Mouse (Mus musculus) olfactory bulb, adult 2 months (tissue): ENCODE data around the gene Isy1. TPM values are rescaled to one million over a fixed set of nuclear protein-coding genes. Genes with fewer than 3 reads are reported as not detected.

Experiments
- H3K27ac ChIP-seq: fragments of 200-500 bp; 2 replicates; pipeline ENCODE4 v1.5.1; 2012; ENCODE audit warnings: low read depth, low read length; ENCODE audit not compliant: insufficient read depth
- H3K4me1 ChIP-seq: fragments of 200-500 bp; 2 replicates; pipeline ENCODE4 v1.6.1; 2012; ENCODE audit warnings: low read length; ENCODE audit not compliant: control insufficient read depth, insufficient read depth
- H3K4me3 ChIP-seq: fragments of 200-500 bp; 2 replicates; pipeline ENCODE4 v1.5.1; 2012; ENCODE audit warnings: mild to moderate bottlenecking, low read depth, low read length, moderate library complexity; ENCODE audit not compliant: insufficient read depth
- CTCF ChIP-seq: fragments of 200-500 bp; IDR thresholded peaks from 2 replicates; pipeline ENCODE4 v1.5.1; 2012; ENCODE audit warnings: low read depth, mild to moderate bottlenecking, low read length, moderate library complexity; ENCODE audit not compliant: insufficient read depth
- POLR2A ChIP-seq: fragments of 200-500 bp; IDR thresholded peaks from 2 replicates; pipeline ENCODE4 v1.6.1; 2012; ENCODE audit warnings: mild to moderate bottlenecking, low read depth, low read length, moderate library complexity; ENCODE audit not compliant: insufficient read depth
- WGBS: fragments of 180-500 bp; shearing (Covaris S2); methylation state at CpG from one replicate; pipeline ENCODE4 v1.1.7; 2018; 5-methylcytosine and 5-hydroxymethylcytosine counted together
- polyA plus RNA-seq: library from polyadenylated mRNA; stranded (reverse); fragments of >200 nt; gene quantifications from 2 replicates; pipeline ENCODE4 v1.2.4, GENCODE M21; 2012; ENCODE audit warnings: low replicate concordance; ENCODE audit not compliant: missing spikeins, insufficient read depth, insufficient read length

The Isy1 gene
- polyA plus RNA-seq, 1 experiment = 368 TPM

- H3K27ac ChIP-seq = no peak overlapping the region; the same call in 1 of the 2 replicates
- 83% methylated on average over 2 of the region's 2 CpGs for WGBS
- peaks cover 19% of the 10 kb centered on the region for H3K4me1 ChIP-seq
- no peak overlapping the region for H3K4me3 ChIP-seq
- TF ChIP-seq CTCF (no peak), POLR2A (no peak)
Measured at GRCm38 (mm10) chr6:87809144-87809543, 29.5 kb downstream of the Isy1 start.

DNA sequence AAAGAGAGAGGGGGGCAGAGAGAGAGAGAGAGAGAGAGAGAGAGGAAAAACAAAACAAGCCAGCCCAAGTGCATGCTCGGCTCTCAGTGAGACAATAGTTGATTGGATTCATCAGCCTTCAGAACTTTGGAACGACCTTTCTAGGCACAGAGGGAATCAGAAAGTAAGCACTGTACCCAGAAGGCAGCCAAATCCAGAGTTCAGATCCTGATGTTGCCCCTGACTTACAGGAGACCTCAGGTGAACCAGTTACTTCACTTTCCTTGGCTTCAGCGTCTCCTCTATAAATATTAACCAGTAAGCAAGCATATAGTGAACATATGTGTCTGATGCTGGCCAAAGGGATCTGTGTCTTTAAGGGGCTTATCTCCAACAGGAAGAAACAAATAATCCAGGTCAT is 30.1 kb downstream of the Isy1 start:
- no peak overlapping the region for H3K4me3 ChIP-seq
- no peak overlapping the region for H3K27ac ChIP-seq
- peaks cover 19% of the 10 kb centered on the region for H3K4me1 ChIP-seq
- TF ChIP-seq CTCF (no peak), POLR2A (no peak)
- WGBS = 66% methylated on average over 3 of the region's 3 CpGs

GRCm38 (mm10) chr6:87807735-87808440 is 30.7 kb downstream of the Isy1 start:
- TF ChIP-seq CTCF = no peak
- WGBS = 84% methylated on average over 4 of the region's 4 CpGs
- Histone ChIP-seq H3K4me1 (peaks cover 19% of the 10 kb centered on the region), H3K4me3 (no peak overlapping the region), H3K27ac (no peak overlapping the region)

DNA sequence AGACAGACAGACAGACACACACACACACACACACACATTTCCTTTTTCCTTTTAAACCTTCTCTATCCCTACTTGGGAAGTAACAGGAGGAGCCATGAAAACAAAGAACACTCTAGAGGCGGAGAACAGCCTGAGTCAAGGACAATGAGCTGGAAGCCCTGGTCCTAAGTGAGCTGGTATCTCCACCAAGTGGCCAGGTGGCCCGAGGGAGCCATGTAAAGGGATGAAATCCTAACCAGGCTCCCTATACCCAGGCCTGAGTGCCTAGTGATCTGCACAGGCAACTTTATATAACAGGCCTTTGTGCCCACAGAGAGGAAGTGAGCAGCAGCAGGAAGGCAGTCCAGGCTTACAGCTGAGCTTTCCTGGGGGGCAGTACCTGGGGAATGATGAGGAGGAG is 31.7 kb downstream of the Isy1 start:
- H3K4me3 ChIP-seq = no peak overlapping the region
- no peak overlapping the region for H3K27ac ChIP-seq
- 54% methylated on average over 2 of the region's 2 CpGs for WGBS
- peaks cover 16% of the 10 kb centered on the region for H3K4me1 ChIP-seq
- TF ChIP-seq CTCF = no peak
- no peak for TF ChIP-seq POLR2A

- H3K4me3 ChIP-seq = no peak overlapping the region
- TF ChIP-seq POLR2A (no peak), CTCF (no peak)
- WGBS = 84% methylated on average over 2 of the region's 2 CpGs
- H3K4me1 ChIP-seq = peaks cover 16% of the 10 kb centered on the region
- H3K27ac ChIP-seq = no peak overlapping the region
Measured at GRCm38 (mm10) chr6:87806028-87806427, 32.6 kb downstream of the Isy1 start.

DNA sequence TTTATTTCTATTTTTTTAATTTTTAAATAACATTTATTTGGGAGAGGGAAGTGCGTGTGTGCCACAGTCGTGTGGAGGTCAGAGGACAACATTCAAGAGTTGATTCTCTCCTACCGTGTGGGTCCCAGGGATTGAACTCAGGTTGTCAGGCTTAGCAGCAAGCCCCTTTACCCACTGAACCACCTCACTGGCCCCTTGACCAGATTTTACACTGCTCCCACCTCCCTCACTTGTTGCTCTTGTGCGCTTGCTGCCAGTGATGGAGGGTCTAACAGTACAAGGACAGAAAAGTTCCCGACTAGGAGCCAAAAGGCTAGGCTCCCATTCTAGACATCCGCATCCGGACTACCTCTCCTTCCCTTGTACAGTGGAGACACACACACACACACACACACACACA is 33.1 kb downstream of the Isy1 start:
- 91% methylated on average over 7 of the region's 7 CpGs for WGBS
- Histone ChIP-seq H3K4me1 (peaks cover 11% of the 10 kb centered on the region), H3K27ac (no peak overlapping the region), H3K4me3 (no peak overlapping the region)
- TF ChIP-seq POLR2A (no peak), CTCF (no peak)

DNA sequence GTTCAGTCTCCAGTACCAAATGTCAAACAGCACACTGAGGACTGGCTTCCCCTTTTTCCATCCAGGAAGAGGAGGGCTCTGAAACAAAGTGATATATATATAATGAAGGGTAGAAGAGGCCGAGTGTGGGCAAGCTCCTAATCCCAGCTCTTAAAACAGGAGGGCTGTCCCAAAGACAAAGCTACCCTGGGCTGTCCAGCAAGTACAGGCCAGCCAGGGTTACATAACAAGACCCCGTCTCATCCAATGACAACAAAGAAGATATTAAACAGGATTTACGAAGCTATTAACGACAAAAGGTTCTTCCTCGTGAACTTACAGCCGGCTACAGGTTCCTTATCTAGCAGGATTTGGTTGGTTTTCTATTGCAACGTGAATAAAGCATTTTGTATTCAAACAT is 33.7 kb downstream of the Isy1 start:
- Histone ChIP-seq H3K4me3 (no peak overlapping the region), H3K4me1 (peaks cover 7% of the 10 kb centered on the region), H3K27ac (no peak overlapping the region)
- 81% methylated on average over 7 of the region's 7 CpGs for WGBS
- TF ChIP-seq POLR2A (no peak), CTCF (no peak)

DNA sequence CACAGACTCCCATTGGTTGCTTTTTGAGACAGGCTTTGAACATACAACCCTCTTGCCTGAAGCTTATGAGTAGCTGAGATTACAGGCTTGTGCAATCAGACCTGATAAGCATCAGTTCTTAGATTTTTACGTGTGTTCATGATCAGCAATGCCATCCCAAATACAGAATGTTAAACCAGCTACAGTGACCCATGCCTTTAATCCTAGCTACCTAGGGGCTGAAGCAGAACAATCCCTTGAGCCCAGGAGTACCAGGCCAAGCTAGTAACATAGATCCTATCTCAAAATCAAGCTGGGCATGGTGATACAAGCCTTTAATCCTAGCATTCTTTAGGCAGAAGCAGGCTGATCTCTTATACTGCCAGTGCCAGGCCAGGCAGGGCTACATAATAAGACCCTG is 34.6 kb downstream of the Isy1 start:
- no peak overlapping the region for H3K4me3 ChIP-seq
- no peaks in the 10 kb centered on the region; the same call in 1 of the 2 replicates for H3K4me1 ChIP-seq
- TF ChIP-seq POLR2A (no peak), CTCF (no peak)
- WGBS = 95% methylated on average over 1 of the region's 1 CpGs
- no peak overlapping the region for H3K27ac ChIP-seq

- H3K27ac ChIP-seq = no peak overlapping the region
- peaks cover 4% of the 10 kb centered on the region; the same call in 1 of the 2 replicates for H3K4me1 ChIP-seq
- 83% methylated on average over 7 of the region's 7 CpGs for WGBS
- TF ChIP-seq CTCF = no peak
- H3K4me3 ChIP-seq = no peak overlapping the region
Measured at GRCm38 (mm10) chr6:87802462-87802861, 36.1 kb downstream of the Isy1 start.

DNA sequence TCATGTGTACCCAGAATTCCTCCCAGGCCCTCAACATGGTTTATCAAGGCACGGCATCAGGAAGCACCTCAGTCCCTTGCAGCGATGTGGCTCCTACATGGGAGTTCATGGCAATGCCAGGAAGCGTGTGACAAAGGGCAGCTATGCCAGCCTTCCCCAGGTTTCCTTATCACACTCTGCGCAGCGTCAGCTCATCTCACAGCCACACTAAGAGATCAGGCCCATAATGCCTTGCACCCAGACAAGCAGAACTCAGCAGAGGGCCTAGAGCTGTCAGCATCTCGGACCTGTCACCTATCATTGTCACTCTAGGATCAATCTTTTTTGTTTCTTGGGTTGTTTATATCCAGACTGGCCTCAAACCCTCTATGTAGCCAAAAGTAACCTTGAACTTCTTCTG is 39.0 kb downstream of the Isy1 start:
- WGBS = 91% methylated on average over 6 of the region's 6 CpGs
- Histone ChIP-seq H3K4me3 (no peak overlapping the region), H3K27ac (no peak overlapping the region), H3K4me1 (peaks cover 4% of the 10 kb centered on the region; the same call in 1 of the 2 replicates)
- TF ChIP-seq CTCF = no peak
- TF ChIP-seq POLR2A = no peak
